Mouse (Mus musculus) naive thymus-derived CD4-positive, alpha-beta T cell, adult 2 months (primary cell): ENCODE results near the gene Card10.
A peak's percentile ranks its signal among the peaks of the same experiment; 100 is the strongest.

Experiments
- DNase-seq: peaks from one replicate; pipeline ENCODE4 v3.0.0-alpha.2; 2011; ENCODE audit warnings: low read depth

Gene Card10

GRCm38 (mm10) chr15:78801971-78802741, 686 bp downstream of the Card10 start:
- DNase-seq: peak; percentile 60

- no peak for DNase-seq
Measured at GRCm38 (mm10) chr15:78801571-78801970, 1.3 kb downstream of the Card10 start.

GRCm38 (mm10) chr15:78799029-78799428, 3.8 kb downstream of the Card10 start:
- no peak for DNase-seq

GRCm38 (mm10) chr15:78797060-78797329, 5.8 kb downstream of the Card10 start:
- no peak for DNase-seq

GRCm38 (mm10) chr15:78796196-78797059, 6.4 kb downstream of the Card10 start:
- DNase-seq: no peak

GRCm38 (mm10) chr15:78790990-78791389, 11.9 kb downstream of the Card10 start:
- DNase-seq: no peak

- no peak for DNase-seq
Measured at GRCm38 (mm10) chr15:78790451-78790850, 12.4 kb downstream of the Card10 start.

- DNase-seq: no peak
Measured at GRCm38 (mm10) chr15:78789721-78790323, 13.0 kb downstream of the Card10 start.

- DNase-seq: no peak
Measured at GRCm38 (mm10) chr15:78788042-78788441, 14.8 kb downstream of the Card10 start.

GRCm38 (mm10) chr15:78787287-78787856, 15.5 kb downstream of the Card10 start:
- DNase-seq: no peak

GRCm38 (mm10) chr15:78786411-78786818, 16.4 kb downstream of the Card10 start:
- no peak for DNase-seq

- no peak for DNase-seq
Measured at GRCm38 (mm10) chr15:78785961-78786360, 16.9 kb downstream of the Card10 start.

GRCm38 (mm10) chr15:78785258-78785657, 17.6 kb downstream of the Card10 start:
- DNase-seq: no peak

GRCm38 (mm10) chr15:78784520-78784919, 18.3 kb downstream of the Card10 start:
- no peak for DNase-seq

GRCm38 (mm10) chr15:78782348-78783103, 20.3 kb downstream of the Card10 start:
- DNase-seq: no peak

- no peak for DNase-seq
Measured at GRCm38 (mm10) chr15:78780908-78781307, 21.9 kb downstream of the Card10 start.

- no peak for DNase-seq
Measured at GRCm38 (mm10) chr15:78780359-78780758, 22.5 kb downstream of the Card10 start.

- DNase-seq: no peak
Measured at GRCm38 (mm10) chr15:78779690-78780089, 23.2 kb downstream of the Card10 start.

- DNase-seq: no peak
Measured at GRCm38 (mm10) chr15:78779253-78779652, 23.6 kb downstream of the Card10 start.

- peak; percentile 84 for DNase-seq
Measured at GRCm38 (mm10) chr15:78778077-78778870, 24.6 kb downstream of the Card10 start.

- peak; percentile 91 for DNase-seq
Measured at GRCm38 (mm10) chr15:78773290-78773729, 29.5 kb downstream of the Card10 start, which contains the start of gene Mfng. Gene Mfng (minus strand): TSS chr15:78773475.
